1 mouse cellular context compared by ENCODE assay signal in genomic region chr11:68519815-68520214, GRCm38 (mm10).
TF ChIP-seq lines count a peak whose summit lies in the region.

No protein-coding gene starts in this region.

TF ChIP-seq in MEL, 35 proteins besides CTCF, POLR2A, EP300 and RAD21 (continued from another document):
- TF ChIP-seq MAFK (IDR thresholded peaks at IDR 0.05; ENCODE audit: borderline replicate concordance, low read depth, low read length) = no peak
- TF ChIP-seq ZMIZ1 (IDR thresholded peaks at IDR 0.05; ENCODE audit: low read depth, low read length) = no peak
- TF ChIP-seq HCFC1 (IDR thresholded peaks at IDR 0.05; ENCODE audit: low read depth, low read length) = no peak
- no peak for TF ChIP-seq UBTF (IDR thresholded peaks at IDR 0.05; ENCODE audit: borderline replicate concordance, insufficient read depth, low read depth, low read length)
- TF ChIP-seq NRF1 (IDR thresholded peaks at IDR 0.05; ENCODE audit: insufficient read depth, low read depth, low read length, poor library complexity, severe bottlenecking) = no peak
- TF ChIP-seq MYB (IDR thresholded peaks at IDR 0.05; ENCODE audit: low read depth, low read length) = no peak
- TF ChIP-seq GATA1 (IDR thresholded peaks at IDR 0.05; ENCODE audit: low read depth, low read length) = no peak
- TF ChIP-seq CHD2 (IDR thresholded peaks at IDR 0.05; ENCODE audit: low read length) = no peak
- TF ChIP-seq RCOR1 (IDR thresholded peaks at IDR 0.05; ENCODE audit: low read depth, low read length) = no peak
- no peak for TF ChIP-seq CHD1 (IDR thresholded peaks at IDR 0.05; ENCODE audit: low read depth, low read length)
- no peak for TF ChIP-seq POLR2AphosphoS2 (IDR thresholded peaks at IDR 0.05; ENCODE audit: low read length)
- TF ChIP-seq MYC (IDR thresholded peaks at IDR 0.05; ENCODE audit: low read depth, low read length) = no peak
- peak; percentile 67; the same call in 1 of the 2 replicates for TF ChIP-seq MAZ (IDR thresholded peaks at IDR 0.05; ENCODE audit: low read depth, low read length)
- no peak for TF ChIP-seq ZC3H11A (IDR thresholded peaks at IDR 0.05; ENCODE audit: low read depth, low read length)
- TF ChIP-seq ZKSCAN1 (IDR thresholded peaks at IDR 0.05; ENCODE audit: low read depth, low read length) = no peak
